Mouse (Mus musculus): Measurements from ENCODE around the gene Ubox5.
"Not testable (repeated sequence)": the region's sequence is repeated elsewhere in the genome, so short reads cannot be mapped to it uniquely, and the experiment has no call there.

Ubox5 gene

GRCm38 (mm10) chr2:130629839-130630203, at the start of gene Ubox5, which contains the start of gene Fastkd5:
TSS of gene Ubox5 (minus strand) at chr2:130630038.
TSS of gene Fastkd5 (minus strand) at chr2:130630027.
- DNase-seq (ENCODE audit: extremely low spot score, low read depth, low spot score), result peak; percentile 47

GRCm38 (mm10) chr2:130679154-130679553, 49.3 kb upstream of the Ubox5 start:
- DNase-seq (ENCODE audit: extremely low spot score, low read depth, low spot score), result no peak

DNA sequence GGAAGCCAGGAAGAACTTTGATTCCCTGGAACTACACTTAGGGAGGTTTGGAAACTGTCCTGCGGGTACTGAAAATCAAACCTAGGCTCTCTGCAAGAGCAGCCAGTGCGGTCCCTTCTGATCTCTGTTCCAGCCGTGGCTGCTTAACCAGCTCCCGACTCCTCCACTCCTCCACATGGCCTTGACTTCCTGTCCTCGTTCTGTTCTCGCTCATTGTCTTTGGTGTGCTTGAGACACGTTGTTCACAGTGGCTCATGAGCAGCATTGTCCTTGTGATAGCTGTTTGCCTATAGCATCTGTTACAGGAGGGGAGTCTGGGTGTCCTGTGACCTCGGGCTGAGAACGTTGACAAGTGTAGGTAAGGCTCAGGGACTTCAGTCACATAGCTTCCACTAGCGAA, 47.4 kb upstream of the Ubox5 start:
- no peak for DNase-seq (ENCODE audit: extremely low spot score, low read depth, low spot score)

GRCm38 (mm10) chr2:130667559-130667958, 37.7 kb upstream of the Ubox5 start, which contains the start of gene Itpa:
TSS of gene Itpa (plus strand) at chr2:130667610.
- DNase-seq (ENCODE audit: extremely low spot score, low read depth, low spot score), result no peak

GRCm38 (mm10) chr2:130664102-130664701, 34.4 kb upstream of the Ubox5 start, which contains the start of gene Ddrgk1:
TSS of gene Ddrgk1 (minus strand) at chr2:130664659.
- DNase-seq (ENCODE audit: extremely low spot score, low read depth, low spot score), result peak; percentile 90

GRCm38 (mm10) chr2:130663342-130663741, 33.5 kb upstream of the Ubox5 start:
- DNase-seq (ENCODE audit: extremely low spot score, low read depth, low spot score), result no peak

- no peak for DNase-seq (ENCODE audit: extremely low spot score, low read depth, low spot score)
Observed at GRCm38 (mm10) chr2:130658530-130658929, 28.7 kb upstream of the Ubox5 start.

DNA sequence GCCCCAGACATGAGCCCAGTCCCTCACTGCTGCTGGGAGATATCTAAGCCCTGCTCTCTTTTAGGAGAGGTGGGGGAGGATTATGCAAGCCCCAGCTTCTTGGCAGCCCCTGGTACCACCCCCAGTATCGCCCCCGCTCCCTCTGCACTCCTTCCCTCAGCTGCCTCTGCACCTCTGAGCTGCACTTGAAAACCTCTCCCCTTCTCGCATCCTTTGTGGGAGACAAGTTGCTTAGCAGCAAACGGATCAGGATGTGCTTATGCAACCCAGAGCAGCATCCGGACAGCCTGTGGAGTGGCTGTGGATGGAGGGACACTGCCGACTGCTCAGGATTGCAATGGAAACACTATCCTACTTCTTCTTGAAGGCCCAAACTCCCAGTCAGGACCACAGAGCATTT, 27.7 kb upstream of the Ubox5 start:
- DNase-seq (ENCODE audit: extremely low spot score, low read depth, low spot score), result no peak

GRCm38 (mm10) chr2:130656536-130656935, 26.7 kb upstream of the Ubox5 start:
- DNase-seq (ENCODE audit: extremely low spot score, low read depth, low spot score), result no peak

- DNase-seq (ENCODE audit: extremely low spot score, low read depth, low spot score), result no peak
Observed at GRCm38 (mm10) chr2:130655660-130656339, 26.0 kb upstream of the Ubox5 start.

DNA sequence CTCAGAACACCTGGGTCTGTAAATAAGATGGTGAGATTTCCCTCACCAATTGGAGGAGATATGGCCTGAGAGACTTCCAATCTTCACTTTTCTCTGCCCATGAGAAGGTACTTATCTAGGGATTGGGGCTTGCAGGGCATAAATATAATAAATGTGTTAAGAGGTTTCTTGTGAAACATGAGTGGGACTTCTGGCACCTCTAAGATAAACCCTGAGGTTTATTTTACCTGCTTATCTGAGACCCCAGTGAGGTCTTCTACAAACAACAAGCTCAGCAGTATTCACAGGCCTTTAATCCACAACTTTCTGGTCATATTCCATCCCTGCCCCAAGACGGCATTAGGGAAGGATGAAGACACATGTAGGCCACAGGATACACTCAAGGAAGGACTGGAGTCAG, 23.9 kb upstream of the Ubox5 start:
- no peak for DNase-seq (ENCODE audit: extremely low spot score, low read depth, low spot score)

DNA sequence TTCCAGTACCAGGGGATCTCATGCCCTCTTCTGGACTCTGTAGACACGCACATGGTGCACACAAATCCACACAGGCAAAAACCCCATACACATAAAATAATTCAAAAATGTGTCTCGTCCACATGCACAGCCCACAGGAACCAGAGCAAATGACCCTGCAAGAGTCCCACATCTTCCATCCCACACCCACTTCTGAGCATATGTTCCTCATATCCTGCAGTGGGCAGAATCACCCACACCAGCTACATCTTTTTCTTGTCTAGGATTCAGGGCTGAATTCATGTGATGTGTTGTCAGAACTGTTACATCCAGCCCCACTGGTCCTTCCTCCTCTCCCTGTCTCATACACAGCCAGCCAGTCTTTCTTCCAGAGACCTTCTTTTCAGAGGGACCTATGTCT, 23.5 kb upstream of the Ubox5 start:
- no peak for DNase-seq (ENCODE audit: extremely low spot score, low read depth, low spot score)

GRCm38 (mm10) chr2:130649028-130649427, 19.2 kb upstream of the Ubox5 start:
- not testable (repeated sequence) for DNase-seq (ENCODE audit: extremely low spot score, low read depth, low spot score)

GRCm38 (mm10) chr2:130645198-130645597, 15.4 kb upstream of the Ubox5 start:
- no peak for DNase-seq (ENCODE audit: extremely low spot score, low read depth, low spot score)

DNA sequence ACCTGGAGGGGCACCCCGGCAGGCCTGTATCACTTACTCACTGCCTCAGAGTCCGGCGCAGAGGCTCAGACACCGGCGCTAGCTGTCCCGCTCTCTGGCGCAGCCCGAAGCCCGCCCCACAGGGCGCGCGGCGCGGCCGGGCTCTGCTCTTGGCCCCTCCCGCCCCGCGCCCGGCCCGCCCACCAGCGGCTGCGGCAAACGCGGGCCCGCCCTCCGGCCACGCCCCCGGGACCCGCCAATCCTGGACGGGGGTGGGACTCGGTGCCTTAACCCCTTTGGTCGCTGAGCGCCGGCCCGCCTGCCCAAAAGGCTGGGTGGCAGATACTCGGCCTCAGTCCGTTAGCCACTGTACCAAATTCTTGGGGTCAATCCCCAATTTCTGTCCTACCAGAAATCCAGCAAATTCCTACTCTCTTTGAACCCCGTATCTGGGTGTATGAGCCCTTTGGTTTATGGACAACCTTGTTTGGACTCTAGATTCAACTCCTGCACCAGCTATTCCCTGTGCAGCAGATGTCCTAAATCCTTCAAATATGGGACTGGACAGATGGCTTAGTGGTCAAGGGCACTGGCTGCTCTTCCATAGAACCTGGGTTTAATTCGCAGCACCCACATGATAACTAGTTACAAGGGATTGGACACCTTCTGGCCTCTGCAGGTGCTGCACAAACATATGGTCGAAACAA, 13.0 kb upstream of the Ubox5 start, which contains the start of gene Lzts3:
TSS of gene Lzts3 (minus strand) at position 120 of the 686 bp plus-strand sequence.
- DNase-seq (ENCODE audit: extremely low spot score, low read depth, low spot score), result no peak

DNA sequence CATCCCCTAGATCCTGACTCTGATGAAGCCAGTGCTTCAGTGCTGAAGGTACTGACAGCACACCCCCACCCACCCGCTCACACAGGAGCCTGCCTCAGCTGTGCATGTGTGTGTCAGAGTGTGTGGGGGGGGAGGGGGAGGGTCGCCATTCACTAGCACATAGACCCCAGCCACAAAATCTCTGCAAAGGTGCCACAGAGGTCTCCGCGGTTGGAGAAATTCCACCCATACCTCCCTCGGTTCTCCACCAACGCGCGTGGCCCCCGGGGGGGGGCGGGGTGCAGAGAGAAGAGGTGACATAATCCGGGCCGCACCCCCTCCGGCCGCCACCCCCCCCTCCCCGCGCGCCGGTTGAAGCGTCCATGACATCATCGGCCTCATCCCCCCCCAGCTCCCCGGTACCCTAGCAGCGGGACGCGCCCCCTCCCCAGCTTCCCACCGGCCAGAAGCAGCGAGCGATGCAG, 12.4 kb upstream of the Ubox5 start:
- no peak for DNase-seq (ENCODE audit: extremely low spot score, low read depth, low spot score)

DNA sequence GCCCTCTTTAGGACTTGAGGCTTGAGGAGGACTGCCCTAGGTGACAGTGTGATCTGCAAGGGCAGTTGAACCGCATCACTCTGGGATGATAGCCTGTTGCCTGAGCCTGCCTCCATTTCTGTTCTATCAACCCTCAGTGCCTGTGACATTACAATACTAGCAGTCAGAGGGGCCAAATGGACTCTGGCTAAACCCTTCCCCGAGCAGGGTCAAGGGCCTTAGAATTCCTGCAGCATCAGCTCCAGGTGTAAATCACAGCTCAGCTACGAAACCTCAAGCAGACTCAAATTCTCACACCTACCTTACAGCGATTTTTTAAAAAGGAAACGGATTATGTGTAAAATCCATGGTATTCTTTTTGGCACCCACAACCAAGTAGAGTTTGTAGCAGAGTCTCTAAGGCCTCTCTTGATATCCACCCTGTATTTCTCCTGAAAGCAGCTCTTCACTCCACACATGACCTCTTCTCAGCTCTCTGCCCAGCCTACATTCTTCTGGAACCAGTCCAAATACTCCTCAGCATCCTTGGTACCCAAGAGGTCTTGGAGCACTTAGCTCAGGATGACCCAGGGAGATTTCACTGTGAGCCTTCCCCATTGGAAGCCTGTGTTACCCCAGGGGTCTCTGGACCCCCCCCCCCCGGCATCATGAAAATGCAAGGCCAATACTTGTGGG, 11.7 kb upstream of the Ubox5 start:
- DNase-seq (ENCODE audit: extremely low spot score, low read depth, low spot score), result no peak

DNA sequence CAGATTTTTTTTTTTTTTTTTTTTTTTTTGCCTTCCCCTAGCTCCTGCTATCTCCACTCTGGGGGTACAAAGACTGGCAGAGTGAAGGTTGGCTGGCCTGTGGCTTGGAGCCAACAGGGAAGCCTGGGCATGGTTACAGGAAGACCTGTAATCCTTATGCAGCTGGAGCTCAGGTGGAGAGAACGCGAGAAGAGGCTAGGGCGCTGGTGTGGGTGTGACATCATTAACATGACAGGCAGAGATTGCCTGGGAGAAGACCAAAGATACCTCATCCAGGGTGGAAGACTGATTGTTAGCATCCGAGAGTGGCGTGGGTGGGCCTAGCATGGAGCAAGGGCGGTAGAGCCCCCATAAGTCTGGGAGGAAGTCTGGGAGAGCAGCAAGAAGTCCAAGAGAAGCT, 9.4 kb upstream of the Ubox5 start:
- DNase-seq (ENCODE audit: extremely low spot score, low read depth, low spot score), result no peak

GRCm38 (mm10) chr2:130638101-130638611, 8.3 kb upstream of the Ubox5 start:
- DNase-seq (ENCODE audit: extremely low spot score, low read depth, low spot score), result no peak

DNA sequence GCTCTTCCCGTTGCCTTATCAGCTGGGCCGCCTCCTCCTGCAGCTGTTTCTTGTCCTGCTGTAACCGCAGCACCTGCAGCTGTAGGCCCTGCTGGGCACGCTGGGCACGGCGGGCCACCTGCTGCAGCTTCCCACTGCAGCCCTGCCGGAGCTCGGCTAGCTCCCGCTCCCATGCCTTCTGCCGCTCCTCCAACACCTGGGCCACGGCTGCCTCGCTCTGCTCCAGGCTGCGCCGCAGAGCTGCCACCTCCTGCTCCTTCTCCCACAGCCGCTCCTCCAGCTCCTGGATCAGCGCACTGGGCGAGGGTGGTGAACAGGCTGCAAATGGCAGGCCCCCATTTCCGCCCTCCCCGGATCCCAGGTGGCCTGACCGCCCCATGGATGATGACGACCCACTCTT, 6.0 kb upstream of the Ubox5 start:
- DNase-seq (ENCODE audit: extremely low spot score, low read depth, low spot score), result no peak

All from hindlimb bud, embryonic 11.5 days (tissue).